Mouse (Mus musculus): Measurements from ENCODE around the gene Hs6st3.

- no peak for TF ChIP-seq CTCF (IDR thresholded peaks at IDR 0.05; ENCODE audit: extremely low read depth, insufficient read depth, low read length)
- TF ChIP-seq POLR2A (IDR thresholded peaks at IDR 0.05; ENCODE audit: extremely low read depth, insufficient read depth, low read length), result no peak
Measured at GRCm38 (mm10) chr14:119450471-119450870, 312.3 kb downstream of the Hs6st3 start.

All from cortical plate, adult 2 months (tissue).